Mouse (Mus musculus): ENCODE measurements around the gene Iqca. TPM values are rescaled to one million over a fixed set of nuclear protein-coding genes. Genes with fewer than 3 reads are reported as not detected.

The Iqca gene
- polyA plus RNA-seq, 1 experiment: not detected

DNA sequence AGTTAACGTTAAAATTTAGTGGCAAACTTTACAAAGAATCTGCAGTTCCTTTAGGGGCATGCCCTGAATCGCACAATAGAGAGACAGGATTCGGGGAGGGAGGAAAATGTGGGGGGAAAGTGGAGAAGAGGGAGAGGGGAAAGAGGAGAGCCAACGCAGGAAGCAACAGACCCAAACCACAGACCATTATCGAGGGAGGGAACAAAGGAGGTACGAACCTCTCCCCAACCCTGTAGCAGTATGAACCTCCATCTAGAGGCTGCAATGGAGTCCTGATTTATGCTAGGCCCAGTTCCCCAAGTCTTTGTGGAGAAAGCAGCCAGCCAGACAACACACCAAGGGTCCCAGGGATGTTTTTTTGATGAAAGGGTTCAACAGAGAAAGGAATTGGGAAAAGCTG is 586 bp upstream of the Iqca start:
- H3K27ac ChIP-seq (ENCODE audit: insufficient read depth, low read length): no peak overlapping the region
- peaks cover 7% of the 10 kb centered on the region; the same call in 1 of the 2 replicates for H3K4me1 ChIP-seq (ENCODE audit: control insufficient read depth, insufficient read depth, insufficient read length)
- TF ChIP-seq CTCF (IDR thresholded peaks at IDR 0.05; ENCODE audit: extremely low read depth, insufficient read depth, insufficient read length, insufficient replicate concordance) (no peak), POLR2A (IDR thresholded peaks at IDR 0.05; ENCODE audit: low read depth, low read length) (no peak)
- no peak for DNase-seq (ENCODE audit: low read depth in 1 of 2, low spot score in 2 of 2)
- no peak overlapping the region for H3K4me3 ChIP-seq (ENCODE audit: extremely low read depth, insufficient read depth, insufficient read length)
- H3K27me3 ChIP-seq (ENCODE audit: control insufficient read depth, insufficient read depth, low read length): no peaks in the 10 kb centered on the region
- no peaks in the 10 kb centered on the region for H3K36me3 ChIP-seq (ENCODE audit: control insufficient read depth, insufficient read depth, low read length)
- WGBS: 7% methylated on average over 6 of the region's 6 CpGs

DNA sequence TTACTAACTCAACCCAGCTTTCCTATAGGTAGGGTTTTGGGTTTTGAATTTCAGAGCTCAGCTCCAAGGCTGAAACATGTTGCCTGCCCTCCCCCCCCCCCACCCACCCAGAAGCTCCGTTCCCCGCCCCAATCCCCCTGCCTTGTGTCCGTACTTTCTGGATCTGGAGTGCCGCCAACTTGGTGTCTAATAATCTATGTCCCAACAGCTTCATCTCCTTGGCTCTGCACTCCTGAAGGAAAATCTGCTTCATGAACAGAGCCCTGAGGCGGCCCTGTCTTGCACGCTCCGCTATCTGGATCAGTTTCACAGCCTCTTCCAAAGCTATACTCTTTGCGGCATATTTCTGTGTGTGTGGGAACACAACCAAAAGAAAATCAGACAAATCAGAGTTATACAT is 13.5 kb downstream of the Iqca start:
- WGBS: 96% methylated on average over 8 of the region's 8 CpGs
- Histone ChIP-seq H3K36me3 (ENCODE audit: control insufficient read depth, insufficient read depth, low read length) (no peaks in the 10 kb centered on the region), H3K27me3 (ENCODE audit: control insufficient read depth, insufficient read depth, low read length) (no peaks in the 10 kb centered on the region), H3K27ac (ENCODE audit: insufficient read depth, low read length) (no peak overlapping the region), H3K4me3 (ENCODE audit: extremely low read depth, insufficient read depth, insufficient read length) (no peak overlapping the region), H3K4me1 (ENCODE audit: control insufficient read depth, insufficient read depth, insufficient read length) (no peaks in the 10 kb centered on the region)
- TF ChIP-seq CTCF (IDR thresholded peaks at IDR 0.05; ENCODE audit: extremely low read depth, insufficient read depth, insufficient read length, insufficient replicate concordance) (no peak), POLR2A (IDR thresholded peaks at IDR 0.05; ENCODE audit: low read depth, low read length) (no peak)
- no peak for DNase-seq (ENCODE audit: low read depth in 1 of 2, low spot score in 2 of 2)

DNA sequence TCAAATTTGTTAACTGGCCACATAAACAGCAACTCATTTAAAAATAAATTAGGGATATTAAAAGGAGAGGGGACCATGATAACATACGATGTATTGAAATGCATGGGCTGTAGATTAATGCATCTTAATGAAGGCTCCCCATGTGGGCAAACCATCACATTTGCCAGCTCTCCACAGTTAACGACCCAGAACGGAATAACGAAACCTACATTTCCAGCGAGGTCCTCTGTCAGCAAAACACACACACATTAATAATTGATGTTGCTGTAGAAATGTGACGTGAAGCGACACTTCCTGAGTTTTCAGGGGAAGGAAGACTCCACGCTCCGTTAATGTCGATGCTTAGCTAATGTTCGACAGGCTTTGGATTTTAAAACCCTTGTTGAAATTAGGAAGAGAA is 20.8 kb downstream of the Iqca start:
- no peak for TF ChIP-seq CTCF (IDR thresholded peaks at IDR 0.05; ENCODE audit: extremely low read depth, insufficient read depth, insufficient read length, insufficient replicate concordance)
- TF ChIP-seq POLR2A (IDR thresholded peaks at IDR 0.05; ENCODE audit: low read depth, low read length): no peak
- 88% methylated on average over 11 of the region's 11 CpGs for WGBS
- Histone ChIP-seq H3K27me3 (ENCODE audit: control insufficient read depth, insufficient read depth, low read length) (no peaks in the 10 kb centered on the region), H3K4me3 (ENCODE audit: extremely low read depth, insufficient read depth, insufficient read length) (no peak overlapping the region), H3K4me1 (ENCODE audit: control insufficient read depth, insufficient read depth, insufficient read length) (no peaks in the 10 kb centered on the region), H3K27ac (ENCODE audit: insufficient read depth, low read length) (no peak overlapping the region), H3K36me3 (ENCODE audit: control insufficient read depth, insufficient read depth, low read length) (no peaks in the 10 kb centered on the region)
- no peak for DNase-seq (ENCODE audit: low read depth in 1 of 2, low spot score in 2 of 2)

DNA sequence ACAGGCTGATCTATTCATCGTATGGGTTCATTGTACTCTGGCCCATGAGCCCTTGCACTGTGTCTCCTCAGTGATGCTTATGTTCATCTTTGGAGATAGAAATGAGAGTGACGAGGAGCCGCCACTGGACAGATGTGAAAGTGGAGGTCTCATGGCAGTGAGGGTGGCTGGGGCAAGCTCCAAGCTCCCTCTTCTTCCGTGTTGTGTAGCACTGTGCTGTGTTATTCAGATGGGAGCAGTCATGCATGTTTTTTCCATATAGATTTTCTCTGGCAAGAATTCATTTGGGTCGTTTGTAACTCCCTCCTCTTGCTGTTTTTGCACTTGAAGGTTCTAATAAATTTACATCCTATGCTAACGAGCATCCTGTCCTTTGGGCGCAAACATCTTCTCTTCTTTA is 21.2 kb downstream of the Iqca start:
- H3K27me3 ChIP-seq (ENCODE audit: control insufficient read depth, insufficient read depth, low read length): no peaks in the 10 kb centered on the region
- H3K4me1 ChIP-seq (ENCODE audit: control insufficient read depth, insufficient read depth, insufficient read length): no peaks in the 10 kb centered on the region
- TF ChIP-seq CTCF (IDR thresholded peaks at IDR 0.05; ENCODE audit: extremely low read depth, insufficient read depth, insufficient read length, insufficient replicate concordance): no peak
- TF ChIP-seq POLR2A (IDR thresholded peaks at IDR 0.05; ENCODE audit: low read depth, low read length): no peak
- 79% methylated on average over 7 of the region's 7 CpGs for WGBS
- no peak overlapping the region for H3K27ac ChIP-seq (ENCODE audit: insufficient read depth, low read length)
- no peak for DNase-seq (ENCODE audit: low read depth in 1 of 2, low spot score in 2 of 2)
- H3K4me3 ChIP-seq (ENCODE audit: extremely low read depth, insufficient read depth, insufficient read length): no peak overlapping the region
- H3K36me3 ChIP-seq (ENCODE audit: control insufficient read depth, insufficient read depth, low read length): no peaks in the 10 kb centered on the region

DNA sequence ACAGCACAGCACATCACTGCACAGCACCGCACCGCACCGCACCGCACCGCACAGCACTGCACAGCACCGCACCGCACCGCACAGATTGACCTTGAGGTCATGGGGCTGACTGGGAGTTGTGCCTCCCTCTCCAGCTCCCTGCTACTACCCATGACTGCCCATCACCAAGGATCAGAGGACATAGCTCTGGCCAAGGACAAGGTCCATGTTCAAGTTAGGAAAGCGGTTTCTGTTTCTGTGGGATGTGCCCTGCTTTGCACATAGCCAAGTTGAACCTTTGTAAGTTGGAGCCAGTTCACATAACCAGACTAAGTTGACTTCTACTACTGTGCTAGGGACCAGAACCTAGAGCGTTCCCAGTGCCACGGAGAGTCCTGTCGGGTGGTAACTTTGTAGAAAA is 28.6 kb downstream of the Iqca start:
- Histone ChIP-seq H3K27me3 (ENCODE audit: control insufficient read depth, insufficient read depth, low read length) (no peaks in the 10 kb centered on the region), H3K4me3 (ENCODE audit: extremely low read depth, insufficient read depth, insufficient read length) (no peak overlapping the region), H3K36me3 (ENCODE audit: control insufficient read depth, insufficient read depth, low read length) (no peaks in the 10 kb centered on the region), H3K27ac (ENCODE audit: insufficient read depth, low read length) (no peak overlapping the region), H3K4me1 (ENCODE audit: control insufficient read depth, insufficient read depth, insufficient read length) (no peaks in the 10 kb centered on the region)
- WGBS: 93% methylated on average over 12 of the region's 12 CpGs
- TF ChIP-seq CTCF (IDR thresholded peaks at IDR 0.05; ENCODE audit: extremely low read depth, insufficient read depth, insufficient read length, insufficient replicate concordance): no peak
- no peak for TF ChIP-seq POLR2A (IDR thresholded peaks at IDR 0.05; ENCODE audit: low read depth, low read length)
- no peak for DNase-seq (ENCODE audit: low read depth in 1 of 2, low spot score in 2 of 2)

DNA sequence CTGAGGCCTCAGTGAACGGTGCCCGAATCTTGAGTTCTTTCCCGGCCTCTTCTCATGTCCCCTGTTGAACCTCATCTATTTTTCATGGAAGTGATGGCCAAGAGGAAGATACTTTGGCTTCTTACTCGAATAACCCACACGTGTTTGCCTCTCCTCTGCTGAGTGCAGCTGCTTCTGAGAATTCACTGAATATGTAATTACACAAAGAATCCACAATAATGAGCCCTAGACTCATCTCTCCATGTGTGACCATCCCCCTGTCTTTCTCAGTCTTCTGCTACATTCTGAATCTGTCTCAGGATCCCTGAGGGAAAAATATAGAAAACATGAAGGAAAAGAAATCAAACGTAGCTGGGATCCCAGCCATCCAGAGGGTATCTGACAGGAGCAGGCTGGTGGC is 32.5 kb downstream of the Iqca start:
- DNase-seq (ENCODE audit: low read depth in 1 of 2, low spot score in 2 of 2): no peak
- no peaks in the 10 kb centered on the region for H3K27me3 ChIP-seq (ENCODE audit: control insufficient read depth, insufficient read depth, low read length)
- H3K27ac ChIP-seq (ENCODE audit: insufficient read depth, low read length): no peak overlapping the region
- no peaks in the 10 kb centered on the region for H3K4me1 ChIP-seq (ENCODE audit: control insufficient read depth, insufficient read depth, insufficient read length)
- no peak for TF ChIP-seq CTCF (IDR thresholded peaks at IDR 0.05; ENCODE audit: extremely low read depth, insufficient read depth, insufficient read length, insufficient replicate concordance)
- no peak for TF ChIP-seq POLR2A (IDR thresholded peaks at IDR 0.05; ENCODE audit: low read depth, low read length)
- no peaks in the 10 kb centered on the region for H3K36me3 ChIP-seq (ENCODE audit: control insufficient read depth, insufficient read depth, low read length)
- no peak overlapping the region for H3K4me3 ChIP-seq (ENCODE audit: extremely low read depth, insufficient read depth, insufficient read length)
- 86% methylated on average over 6 of the region's 6 CpGs for WGBS

DNA sequence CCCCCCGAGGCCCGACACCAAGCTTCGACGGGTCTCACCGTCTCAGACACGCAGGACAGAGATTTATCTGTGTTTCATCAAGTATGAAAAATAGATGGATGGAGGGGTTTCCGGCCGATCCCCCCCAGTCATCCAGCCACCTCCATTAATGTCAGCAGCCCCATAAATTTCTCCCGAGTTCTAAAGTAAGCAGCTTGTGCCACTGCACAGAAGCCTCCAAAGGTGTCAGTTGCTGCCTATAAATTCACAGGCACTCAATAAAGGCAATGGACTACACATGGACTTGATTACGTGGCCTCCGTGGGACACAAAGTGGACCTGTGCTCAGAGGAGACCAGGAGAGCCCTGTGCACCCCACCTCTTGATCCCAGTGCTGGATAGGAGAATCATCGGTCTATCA is 34.0 kb downstream of the Iqca start:
- TF ChIP-seq CTCF (IDR thresholded peaks at IDR 0.05; ENCODE audit: extremely low read depth, insufficient read depth, insufficient read length, insufficient replicate concordance) (no peak), POLR2A (IDR thresholded peaks at IDR 0.05; ENCODE audit: low read depth, low read length) (no peak)
- Histone ChIP-seq H3K27ac (ENCODE audit: insufficient read depth, low read length) (no peak overlapping the region), H3K36me3 (ENCODE audit: control insufficient read depth, insufficient read depth, low read length) (no peaks in the 10 kb centered on the region), H3K4me1 (ENCODE audit: control insufficient read depth, insufficient read depth, insufficient read length) (no peaks in the 10 kb centered on the region), H3K4me3 (ENCODE audit: extremely low read depth, insufficient read depth, insufficient read length) (no peak overlapping the region), H3K27me3 (ENCODE audit: control insufficient read depth, insufficient read depth, low read length) (no peaks in the 10 kb centered on the region)
- DNase-seq (ENCODE audit: low read depth in 1 of 2, low spot score in 2 of 2): no peak
- WGBS: 81% methylated on average over 12 of the region's 12 CpGs
